Mouse (Mus musculus) thymus, adult 18-20 months (tissue): ENCODE measurements around the gene Cyfip2.

ENCODE experiments used
- DNase-seq, 2 experiments: peaks; one replicate each; pipeline ENCODE4 v3.0.0; 2022; ENCODE audit warnings: mixed read lengths in 2 of 2

The Cyfip2 gene

DNA sequence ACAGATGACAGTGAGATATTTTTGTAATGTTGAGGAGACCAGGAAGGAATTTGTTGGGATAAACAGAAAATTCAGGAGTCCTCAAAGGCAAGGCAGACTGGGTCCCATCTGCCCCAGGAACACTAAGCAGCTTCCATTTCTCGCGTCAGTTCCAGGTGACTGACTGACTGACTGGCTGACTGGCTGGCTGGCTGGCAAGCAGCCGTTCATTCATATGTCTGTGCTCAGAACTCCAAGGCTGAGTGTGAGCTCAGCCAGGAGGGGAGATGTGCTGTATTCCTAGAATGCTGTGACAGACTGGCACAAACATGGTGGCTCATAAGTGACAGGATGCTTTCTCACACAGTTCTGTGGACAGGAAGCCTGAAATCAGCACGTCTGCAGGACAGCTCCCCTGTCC, 78.7 kb downstream of the Cyfip2 start:
- DNase-seq, result no peak

DNA sequence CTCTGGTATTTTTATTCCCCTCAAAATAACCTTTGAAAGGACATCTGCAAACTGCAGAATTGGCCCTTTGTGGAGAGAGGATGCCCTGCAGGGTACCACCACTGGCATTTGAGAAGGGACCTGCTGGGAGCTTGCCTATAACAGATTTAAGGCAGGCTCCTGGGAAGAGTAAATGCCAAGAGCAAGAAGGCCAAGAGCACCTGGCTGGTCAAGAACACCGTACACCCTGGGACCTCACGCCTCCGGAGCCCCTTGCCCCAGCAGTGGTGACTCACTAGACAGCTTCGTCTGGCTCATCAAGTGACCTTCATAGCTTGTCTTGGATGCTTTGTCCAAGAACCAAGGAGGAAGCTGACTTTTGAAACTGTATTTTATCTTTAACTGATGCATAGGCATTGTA, 79.9 kb downstream of the Cyfip2 start:
- no peak for DNase-seq

DNA sequence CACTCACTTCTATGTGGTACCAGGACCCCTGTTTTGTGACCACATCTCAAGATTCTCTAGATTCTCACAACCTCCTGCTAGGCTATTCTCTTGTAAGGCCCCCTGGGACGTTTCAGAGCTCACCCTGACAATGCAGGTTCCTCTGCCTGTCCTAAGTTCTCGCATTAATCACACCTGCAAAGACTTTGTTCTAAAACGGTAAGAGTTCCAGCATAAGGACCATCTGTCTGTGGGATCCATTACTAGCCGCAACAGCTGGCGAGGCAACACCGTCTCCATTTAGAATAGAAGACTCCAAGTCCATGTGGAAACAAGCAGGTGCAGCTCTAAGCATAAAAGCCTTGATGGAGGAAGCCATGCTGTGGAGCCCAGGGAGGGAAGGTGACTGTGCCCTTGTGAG, 82.5 kb downstream of the Cyfip2 start:
- no peak for DNase-seq

DNA sequence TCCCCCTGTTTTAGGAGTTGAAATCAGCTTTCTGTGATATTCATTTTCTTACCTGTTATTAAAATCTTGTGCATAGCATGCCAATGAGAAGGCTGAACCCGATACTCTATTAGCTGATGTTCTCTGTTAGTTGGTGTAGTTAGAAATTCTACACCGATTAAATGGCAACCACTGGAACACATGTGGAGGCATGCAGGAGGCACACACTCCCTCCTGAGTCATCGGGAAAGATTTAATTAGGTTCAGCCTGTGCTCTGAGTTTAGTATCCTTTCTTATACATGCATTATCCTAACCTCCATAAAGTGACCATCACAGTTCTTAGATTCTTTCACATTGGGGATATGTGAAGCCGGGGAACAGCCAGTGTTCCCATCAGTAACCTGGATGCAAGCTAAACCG, 87.3 kb downstream of the Cyfip2 start:
- no peak for DNase-seq

DNA sequence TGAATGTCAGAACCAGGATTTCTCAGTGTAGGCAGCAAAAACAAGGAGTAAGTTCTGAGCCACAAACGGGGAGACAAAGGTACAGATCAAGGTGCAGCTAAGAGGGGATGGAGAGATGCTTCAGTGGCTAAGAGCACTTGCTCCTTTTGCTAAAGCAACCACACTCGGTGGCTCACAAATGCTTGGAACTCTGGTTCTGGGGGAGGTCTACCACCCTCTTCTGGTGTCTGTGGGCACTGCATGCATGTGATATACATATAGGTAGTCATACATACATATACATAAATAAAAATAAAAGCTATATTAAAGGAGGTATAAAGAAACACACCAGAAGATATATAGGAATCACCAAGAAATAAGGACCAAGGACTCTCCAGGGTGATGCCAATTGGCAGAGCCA, 89.1 kb downstream of the Cyfip2 start:
- DNase-seq, result no peak

DNA sequence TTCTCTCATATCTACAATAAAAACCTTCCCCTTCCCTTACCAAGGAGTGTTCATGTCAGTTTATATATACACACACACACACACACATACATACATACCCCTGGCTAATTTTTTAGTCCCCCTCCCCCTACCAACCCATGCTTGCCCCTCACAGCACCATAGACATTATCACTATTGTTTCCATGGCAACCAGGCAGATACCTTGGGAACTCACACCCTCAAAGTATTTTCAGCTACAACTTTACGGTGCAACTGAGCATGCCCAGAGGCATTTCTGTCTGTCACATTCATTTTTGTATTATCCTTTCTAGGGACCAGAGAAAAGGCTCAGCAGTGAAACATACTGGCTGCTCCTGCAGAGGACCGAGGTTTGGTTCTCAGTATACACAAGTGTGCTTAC, 92.4 kb downstream of the Cyfip2 start:
- DNase-seq, result no peak

DNA sequence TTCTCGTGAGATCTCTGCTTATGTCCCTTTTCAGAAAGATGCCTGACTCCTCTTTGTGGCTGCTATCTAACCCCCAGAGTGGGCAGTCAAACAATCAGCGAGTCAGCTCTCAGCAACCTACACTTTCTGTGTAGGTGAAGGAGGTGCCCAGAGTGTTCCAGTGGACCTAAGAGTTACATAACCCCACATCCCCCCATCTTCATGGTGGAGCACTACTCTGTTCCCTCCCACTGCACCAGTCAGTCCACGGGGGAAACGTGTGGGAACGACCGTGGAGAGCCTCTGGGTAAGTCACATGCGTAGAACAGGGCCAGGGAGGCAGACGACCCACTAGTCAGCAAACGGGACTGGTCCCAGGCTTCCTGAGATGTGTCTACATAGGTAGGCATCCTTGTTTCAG, 93.3 kb downstream of the Cyfip2 start:
- DNase-seq, result no peak

DNA sequence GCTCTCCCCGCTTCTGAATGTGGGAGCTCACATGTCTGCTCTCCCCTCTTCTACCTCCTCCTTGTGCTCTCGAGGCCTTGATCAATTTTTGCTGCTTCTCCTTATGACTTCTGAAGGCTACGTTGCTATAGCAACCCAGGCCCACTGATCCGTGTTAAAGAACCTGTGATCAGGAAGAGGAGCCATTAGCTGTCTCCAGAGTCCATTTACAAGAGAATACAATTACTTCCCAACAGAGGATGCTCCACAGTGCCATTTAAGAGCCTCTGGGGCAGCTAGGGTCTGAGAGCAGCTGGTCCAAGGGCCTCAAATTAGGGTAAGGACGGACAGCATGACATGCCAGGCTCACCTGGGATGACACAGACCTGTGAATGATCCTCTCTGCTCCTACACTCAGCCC, 94.1 kb downstream of the Cyfip2 start:
- DNase-seq, result no peak

DNA sequence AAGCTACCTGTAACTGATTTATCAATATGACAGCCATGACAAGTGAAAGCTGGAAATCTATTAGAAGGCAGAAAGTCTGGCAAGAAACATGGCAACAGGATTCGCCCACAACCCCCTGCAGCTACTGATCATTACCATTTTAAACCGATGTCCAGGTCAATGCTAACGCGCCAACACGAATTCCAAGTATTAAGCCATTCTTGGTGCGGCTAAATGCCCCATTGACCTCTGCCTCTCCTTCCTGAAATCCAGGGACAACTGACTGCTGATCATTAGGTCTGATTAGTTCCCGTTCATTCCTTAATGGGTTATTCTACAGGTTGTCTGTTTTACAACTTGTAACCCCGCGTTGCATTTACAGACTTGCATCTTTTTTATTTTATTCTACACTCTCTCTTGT, 95.0 kb downstream of the Cyfip2 start:
- DNase-seq, result no peak

DNA sequence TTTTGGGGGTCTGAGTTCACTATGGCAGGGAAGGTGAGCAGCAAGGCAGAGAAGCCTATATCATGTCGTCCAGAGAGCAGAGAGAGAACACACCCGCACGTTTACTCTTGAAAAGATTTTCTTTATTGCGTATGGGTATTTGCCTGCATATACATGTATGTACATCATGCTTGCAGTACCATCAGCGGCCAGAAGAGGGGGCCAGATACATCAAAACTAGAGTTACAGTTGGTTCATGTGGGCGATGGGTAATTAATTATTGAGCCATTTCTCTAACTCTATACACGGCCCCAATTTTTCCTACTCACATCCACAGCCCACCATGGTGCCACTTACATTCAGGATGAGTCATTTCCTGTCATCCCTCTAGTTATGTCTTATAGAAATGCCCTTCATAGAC, 96.0 kb downstream of the Cyfip2 start:
- no peak for DNase-seq

DNA sequence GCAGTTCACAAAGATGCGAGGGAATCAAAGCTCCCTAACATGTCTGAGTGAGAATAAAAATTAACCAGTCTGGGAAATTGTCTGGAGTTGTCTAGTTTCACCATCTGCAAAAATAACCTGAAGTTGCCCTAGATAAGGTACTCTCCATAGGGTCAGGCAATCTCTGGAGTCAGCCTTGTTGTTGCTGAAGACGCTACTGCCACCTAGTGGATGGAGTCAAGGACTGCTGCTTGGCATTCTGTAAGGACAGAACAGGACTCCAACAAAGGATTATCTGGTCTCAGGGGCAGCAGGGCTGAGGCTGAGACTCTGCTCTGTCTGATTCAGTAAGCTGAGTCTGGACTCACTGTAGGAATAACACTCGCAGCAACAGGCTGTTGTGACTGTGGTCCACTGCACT, 97.3 kb downstream of the Cyfip2 start:
- no peak for DNase-seq

DNA sequence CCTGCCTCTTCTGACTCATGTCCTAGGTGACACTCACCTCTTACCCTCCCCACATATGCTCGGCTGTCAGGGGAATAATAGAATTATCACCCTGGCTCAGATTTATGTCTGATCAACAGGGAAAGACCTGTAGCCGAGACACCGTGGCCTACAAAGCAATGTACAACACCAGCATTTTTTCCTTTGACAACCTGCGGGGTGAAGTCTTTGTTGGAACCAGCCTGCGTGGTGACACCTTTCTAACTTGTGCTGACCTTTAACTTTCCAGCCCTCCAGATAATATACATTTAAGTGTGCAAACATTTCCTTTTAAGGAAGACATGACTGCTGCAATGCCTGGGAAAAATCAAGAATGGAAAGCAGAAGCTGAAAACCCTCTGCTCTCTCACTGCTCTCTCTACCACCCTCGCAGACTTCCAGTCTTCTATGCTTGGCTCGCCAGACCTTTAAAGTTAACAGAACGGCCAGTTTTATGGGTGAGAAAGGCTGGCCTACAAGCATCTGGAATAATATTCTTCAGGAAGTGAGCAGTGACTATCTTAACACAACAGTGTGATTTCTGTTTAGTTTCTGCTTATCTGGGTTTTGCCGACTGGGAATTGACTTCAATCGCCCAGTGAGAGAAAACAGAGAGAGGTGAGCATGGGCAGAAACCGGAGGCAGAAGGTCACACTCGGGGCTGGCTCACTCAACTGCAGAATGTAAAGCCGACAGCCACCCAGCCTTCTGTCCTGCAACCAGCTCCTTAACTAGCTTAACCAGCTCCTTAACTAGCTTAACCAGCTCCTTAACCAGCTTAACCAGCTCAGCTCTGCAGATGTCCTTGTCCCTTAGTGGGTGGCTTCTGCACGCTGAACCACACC, 98.1 kb downstream of the Cyfip2 start:
- DNase-seq, result no peak

DNA sequence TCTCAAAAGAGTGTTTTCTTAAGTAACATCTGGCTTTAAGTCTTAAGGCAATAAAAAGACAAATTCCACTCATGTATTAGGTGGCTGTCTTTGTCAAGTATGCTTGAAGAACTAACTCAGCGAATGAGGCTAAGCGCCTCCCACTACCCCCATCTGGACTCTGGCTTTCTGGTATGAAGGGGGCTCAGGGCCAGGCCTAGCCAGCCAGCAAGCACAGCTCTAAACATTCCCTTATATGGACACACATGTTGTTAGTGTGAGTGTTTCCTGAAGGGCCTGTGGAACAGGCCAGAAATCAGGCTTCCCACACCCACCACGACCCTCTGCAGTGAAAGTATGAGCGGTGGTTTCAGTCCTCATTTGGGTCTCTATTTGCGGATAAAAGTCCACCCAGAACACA, 98.8 kb downstream of the Cyfip2 start:
- no peak for DNase-seq

DNA sequence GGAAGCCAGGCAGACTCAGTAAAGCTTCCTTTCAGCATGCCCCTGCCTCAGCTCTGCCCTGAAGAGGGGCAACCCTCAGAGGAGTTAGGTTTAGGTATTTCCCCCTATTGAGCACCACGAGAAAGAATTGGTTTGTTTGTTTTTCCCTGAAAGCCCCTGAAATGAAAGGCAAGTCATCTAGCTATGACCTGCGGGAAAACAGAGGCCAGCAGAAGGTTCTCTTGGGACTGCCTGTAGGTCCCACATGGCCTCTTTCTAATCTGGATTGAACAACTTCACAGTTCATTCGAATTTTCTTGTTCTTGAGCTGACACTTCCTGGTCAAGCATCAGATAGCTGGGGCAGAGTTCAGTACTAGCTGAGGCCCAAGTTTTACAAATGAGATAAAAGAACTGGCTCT, 100.8 kb downstream of the Cyfip2 start:
- no peak for DNase-seq

DNA sequence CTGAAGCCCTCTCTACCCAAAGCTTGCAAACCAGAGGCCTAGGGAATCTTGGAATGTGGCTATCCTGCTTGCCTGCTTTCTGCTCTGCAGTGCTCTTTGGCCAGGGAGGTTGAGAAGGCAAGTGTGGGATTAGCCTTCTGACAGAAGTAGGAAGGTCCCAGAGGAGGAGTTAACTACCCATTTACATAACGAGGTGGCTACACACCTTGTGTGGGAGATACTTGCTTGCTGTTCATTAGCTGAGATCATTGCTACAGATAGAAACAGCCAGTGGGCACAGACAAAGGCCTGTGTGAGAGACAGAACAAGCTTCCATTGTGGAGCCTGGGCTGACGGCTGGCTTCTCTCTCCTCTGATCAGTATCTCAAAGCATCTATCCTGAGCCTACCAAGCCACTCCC, 102.8 kb downstream of the Cyfip2 start:
- DNase-seq, result no peak

DNA sequence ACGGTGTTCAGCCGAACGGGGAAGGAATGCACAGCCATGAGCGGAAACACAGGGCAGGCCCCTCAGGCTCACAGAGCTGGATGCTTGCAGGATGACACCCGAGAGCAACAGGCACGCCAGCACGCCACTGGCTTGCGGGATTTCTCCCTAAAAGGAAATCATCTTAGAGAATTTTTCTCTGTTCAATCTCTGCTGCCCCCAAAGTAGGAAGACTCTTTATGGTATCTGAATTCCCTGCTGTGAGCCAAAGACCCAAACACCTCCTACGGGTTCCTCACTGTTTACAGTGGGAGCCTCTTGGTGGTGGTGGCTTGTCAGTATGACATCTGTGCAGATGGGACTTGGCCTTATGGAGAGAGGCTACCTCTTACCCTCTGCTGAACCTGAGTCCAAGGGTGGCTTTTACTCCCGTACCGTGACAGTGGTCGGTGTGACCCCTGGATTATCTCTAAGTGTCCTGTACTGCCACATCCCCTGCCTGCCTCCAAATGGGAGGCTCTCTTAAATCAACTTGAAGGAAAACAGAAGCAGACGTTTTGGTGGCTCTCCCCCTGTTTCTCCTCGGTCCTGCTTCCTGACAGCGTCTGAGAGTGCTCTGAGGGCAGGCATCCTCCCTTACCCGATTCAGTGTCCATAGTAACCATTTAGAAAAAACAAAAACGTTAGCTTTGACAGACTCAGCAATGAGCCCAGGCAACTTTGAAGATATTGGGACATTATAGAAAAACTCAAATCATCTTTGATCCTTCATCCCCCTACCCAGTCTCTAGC, 106.8 kb downstream of the Cyfip2 start:
- no peak for DNase-seq

DNA sequence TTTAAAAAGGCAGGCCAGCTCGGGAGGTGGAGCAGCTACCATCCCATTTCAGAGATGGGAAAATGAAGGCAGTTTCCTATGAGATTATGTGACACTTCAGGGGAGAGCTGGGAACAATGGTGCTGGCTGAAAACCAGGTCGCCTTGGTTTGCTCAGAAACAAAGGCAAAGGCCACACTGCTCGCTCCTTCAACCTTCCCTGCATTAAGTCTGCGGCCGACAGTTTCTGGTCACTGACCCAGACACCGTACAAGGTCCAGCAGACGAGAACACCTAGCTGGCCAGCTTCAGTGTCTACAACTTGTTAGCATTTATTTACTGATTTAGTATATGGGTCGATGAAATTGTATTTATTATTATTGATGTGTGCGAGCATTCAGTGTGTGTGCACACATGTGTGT, 107.8 kb downstream of the Cyfip2 start:
- DNase-seq, result no peak

DNA sequence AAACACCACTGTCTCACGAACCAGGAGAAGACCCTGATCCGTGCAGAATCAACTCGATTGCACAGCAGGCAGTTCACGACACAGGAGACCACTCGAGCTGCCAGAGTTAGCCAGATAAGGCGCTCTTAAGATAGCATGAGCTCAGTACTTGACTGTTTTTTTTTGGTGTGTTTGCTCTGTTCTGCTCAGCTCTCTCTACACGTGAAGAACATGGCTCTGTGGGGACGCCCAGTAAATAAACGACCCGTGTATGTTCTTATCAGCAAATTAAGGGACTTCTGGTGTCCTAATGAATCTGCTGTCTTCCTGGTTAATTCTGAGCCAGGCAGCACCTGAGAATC, 110.1 kb downstream of the Cyfip2 start:
- no peak for DNase-seq

DNA sequence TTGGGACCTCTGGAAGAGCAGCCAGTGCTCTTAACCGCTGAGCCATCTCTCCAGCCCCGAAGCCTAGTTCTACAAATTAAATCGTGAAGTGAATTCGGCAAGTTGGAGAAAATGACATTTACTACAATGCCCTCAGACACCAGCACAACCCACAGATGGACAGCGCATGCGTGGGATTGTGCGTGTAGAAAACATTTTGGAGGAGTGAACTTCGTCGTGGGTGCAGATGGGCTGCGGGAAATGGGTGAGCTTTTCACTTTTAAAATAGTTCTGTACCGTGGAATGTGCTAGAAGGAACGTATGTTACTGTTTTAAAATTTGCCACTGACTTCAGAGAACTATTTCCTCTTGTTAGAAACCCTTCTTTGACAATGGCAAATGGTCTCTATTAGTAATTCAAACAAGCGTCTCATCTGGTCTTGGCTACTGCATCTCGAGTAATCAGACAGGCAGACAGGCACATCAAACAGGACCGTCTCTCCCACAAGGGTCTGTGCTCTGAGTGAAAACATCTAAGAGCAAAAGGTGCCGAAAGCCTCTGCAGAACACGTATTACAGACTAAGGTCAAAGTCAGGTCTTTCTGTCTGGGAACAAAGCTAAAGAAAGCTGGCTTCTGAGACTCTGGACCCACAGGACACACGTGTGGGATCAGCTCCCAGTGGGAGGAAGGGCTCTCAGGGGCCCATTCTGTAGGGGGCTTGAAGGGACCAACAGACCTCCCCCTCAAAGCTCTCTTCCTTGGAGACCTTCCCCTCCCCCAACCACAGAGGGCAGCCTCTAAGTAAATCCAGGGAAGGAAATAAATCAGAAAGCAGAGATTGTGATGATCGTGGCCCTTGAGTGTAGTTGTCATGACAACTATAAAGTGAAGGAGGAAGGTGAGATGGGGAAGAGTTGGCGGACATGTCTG, 110.8 kb downstream of the Cyfip2 start:
- no peak for DNase-seq

DNA sequence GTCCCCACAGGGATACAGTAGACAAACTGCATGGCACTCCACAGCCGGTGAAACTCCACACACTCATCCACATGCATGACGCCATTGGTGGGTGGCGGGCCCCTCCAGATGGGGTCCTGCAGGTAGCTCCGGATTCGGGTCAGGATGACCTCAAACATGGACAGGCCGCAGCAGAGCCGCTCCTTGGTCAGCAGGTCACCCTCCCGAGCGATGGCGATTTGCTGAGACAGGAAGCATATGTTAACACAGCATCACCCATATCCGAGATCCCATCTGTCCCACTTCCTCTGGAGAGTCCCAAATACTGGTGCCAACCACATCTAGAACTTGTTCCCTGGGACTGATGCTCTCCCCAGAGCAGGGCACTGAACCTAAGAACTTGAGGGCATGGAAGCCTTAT, 112.0 kb downstream of the Cyfip2 start:
- no peak for DNase-seq

DNA sequence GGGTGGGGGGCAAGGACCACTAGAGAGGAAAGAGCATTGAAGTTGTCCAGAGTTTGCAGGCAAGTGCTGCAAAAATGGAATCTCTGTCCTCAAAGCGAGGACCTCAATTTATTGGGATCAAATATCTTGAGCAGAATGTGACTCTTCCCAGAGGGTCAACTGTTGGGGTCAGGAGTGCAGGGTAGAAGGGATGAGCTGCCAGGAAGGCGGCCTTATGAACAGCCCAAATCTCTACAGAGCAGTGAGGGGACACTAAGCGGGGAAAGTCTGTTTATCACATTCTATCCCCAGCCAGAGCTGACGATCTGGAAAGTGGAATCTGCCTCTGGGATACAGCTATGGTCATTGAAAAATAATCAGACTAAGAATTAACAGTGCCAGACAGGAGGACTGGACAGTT, 118.5 kb downstream of the Cyfip2 start:
- DNase-seq, result no peak

DNA sequence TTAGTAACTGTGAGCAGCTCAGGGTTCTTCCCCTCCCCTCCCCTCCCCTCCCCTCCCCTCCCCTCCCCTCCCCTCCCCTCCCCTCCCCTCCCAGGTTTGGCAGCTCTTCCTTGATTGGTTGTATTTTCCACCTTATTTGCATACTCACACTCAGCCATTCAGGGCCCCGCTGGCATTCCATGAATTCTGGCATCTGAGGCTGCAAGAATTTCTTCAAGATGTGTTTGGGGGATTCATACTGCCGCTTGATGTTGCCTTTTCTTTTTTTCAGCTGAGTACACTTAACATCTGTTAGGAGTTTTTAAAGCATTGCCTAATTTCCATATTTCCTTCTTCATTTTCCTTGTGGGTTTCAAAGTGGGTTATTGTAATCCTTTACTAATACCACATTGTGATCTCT, 124.4 kb downstream of the Cyfip2 start:
- no peak for DNase-seq

DNA sequence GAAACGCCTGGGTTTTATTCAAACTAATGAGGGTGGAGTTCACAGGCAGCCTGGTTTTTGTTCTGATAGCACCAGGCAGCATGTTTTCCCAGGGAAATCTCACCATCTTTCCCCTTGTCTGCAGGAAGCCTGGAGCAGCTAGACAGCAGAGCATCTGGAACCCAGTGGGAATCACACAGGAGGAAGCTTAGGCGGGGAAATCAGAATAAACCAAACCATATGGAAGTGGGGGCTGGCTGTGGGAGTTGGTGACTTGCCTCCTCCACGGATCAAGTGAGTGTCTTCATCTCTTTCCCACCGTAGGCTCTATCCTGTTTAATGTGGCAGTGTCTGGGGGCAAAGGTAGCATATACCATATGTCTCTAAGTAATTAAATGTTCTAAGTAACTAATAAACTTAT, 127.2 kb downstream of the Cyfip2 start:
- DNase-seq, result no peak

DNA sequence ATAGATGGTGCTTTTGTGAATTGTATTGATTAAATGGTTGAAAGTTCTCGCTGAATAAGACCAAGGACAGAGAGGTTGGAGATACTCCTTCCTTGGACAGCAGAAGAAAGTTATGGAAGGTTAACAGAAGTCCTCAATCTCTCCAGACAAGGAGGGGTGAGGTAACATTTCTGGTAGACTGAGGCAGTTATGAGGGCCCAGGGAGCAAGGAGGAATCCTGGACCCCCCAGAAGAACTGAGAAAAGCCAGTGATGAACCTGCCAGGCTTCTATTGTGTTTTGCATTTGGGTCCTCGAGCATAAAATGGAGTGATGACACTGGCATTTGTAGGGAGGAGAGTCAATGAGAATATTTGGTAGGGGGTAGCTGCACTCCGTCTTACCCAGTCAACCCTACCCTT, 127.7 kb downstream of the Cyfip2 start:
- no peak for DNase-seq
